Mouse (Mus musculus): ENCODE data around the gene Ccnk. TPM values are rescaled to one million over a fixed set of nuclear protein-coding genes. Genes with fewer than 3 reads are reported as not detected.

Gene Ccnk
- polyA plus RNA-seq, 1 experiment: 24.8 TPM

GRCm38 (mm10) chr12:108240401-108240890 is 61.1 kb downstream of the Ccnk start:
- no peak overlapping the region for H3K4me3 ChIP-seq (ENCODE audit: insufficient read depth, low read length)
- H3K4me1 ChIP-seq (ENCODE audit: control insufficient read depth, insufficient read depth, low read length): peaks cover 17% of the 10 kb centered on the region
- TF ChIP-seq POLR2A (IDR thresholded peaks at IDR 0.05; ENCODE audit: extremely low read depth, insufficient read depth, low read length) (no peak), CTCF (IDR thresholded peaks at IDR 0.05; ENCODE audit: extremely low read depth, insufficient read depth, low read length) (no peak)
- H3K27ac ChIP-seq (ENCODE audit: insufficient read depth, low read length): no peak overlapping the region

GRCm38 (mm10) chr12:108240953-108241588 is 61.7 kb downstream of the Ccnk start:
- no peak for TF ChIP-seq CTCF (IDR thresholded peaks at IDR 0.05; ENCODE audit: extremely low read depth, insufficient read depth, low read length)

DNA sequence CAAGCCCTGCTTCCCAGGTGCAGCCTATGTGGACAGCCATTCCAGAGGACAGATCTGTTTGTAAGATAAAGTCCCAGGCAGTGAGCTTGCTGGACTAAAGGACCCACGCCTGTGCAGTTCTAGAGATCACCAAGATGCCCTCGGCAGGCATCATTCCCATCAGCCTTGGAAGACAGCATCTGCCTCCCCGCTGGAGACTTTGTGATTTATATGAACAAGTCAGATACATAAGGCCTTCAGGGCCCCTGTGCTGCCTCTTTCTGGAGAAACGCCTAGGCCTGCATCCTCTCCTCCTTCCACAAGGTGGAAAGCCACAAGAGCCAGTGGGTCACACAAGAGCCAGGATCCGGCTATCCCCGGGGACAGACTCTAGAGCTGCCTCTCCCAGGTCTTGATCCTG is 62.2 kb downstream of the Ccnk start:
- H3K4me1 ChIP-seq (ENCODE audit: control insufficient read depth, insufficient read depth, low read length): peaks cover 13% of the 10 kb centered on the region
- no peak for TF ChIP-seq POLR2A (IDR thresholded peaks at IDR 0.05; ENCODE audit: extremely low read depth, insufficient read depth, low read length)
- no peak for TF ChIP-seq CTCF (IDR thresholded peaks at IDR 0.05; ENCODE audit: extremely low read depth, insufficient read depth, low read length)
- H3K27ac ChIP-seq (ENCODE audit: insufficient read depth, low read length): no peak overlapping the region
- H3K4me3 ChIP-seq (ENCODE audit: insufficient read depth, low read length): no peak overlapping the region

More at GRCm38 (mm10) chr12:108240953-108241588, 61.7 kb downstream of the Ccnk start:
- H3K27ac ChIP-seq (ENCODE audit: insufficient read depth, low read length): no peak overlapping the region
- no peak overlapping the region for H3K4me3 ChIP-seq (ENCODE audit: insufficient read depth, low read length)
- peaks cover 13% of the 10 kb centered on the region for H3K4me1 ChIP-seq (ENCODE audit: control insufficient read depth, insufficient read depth, low read length)

DNA sequence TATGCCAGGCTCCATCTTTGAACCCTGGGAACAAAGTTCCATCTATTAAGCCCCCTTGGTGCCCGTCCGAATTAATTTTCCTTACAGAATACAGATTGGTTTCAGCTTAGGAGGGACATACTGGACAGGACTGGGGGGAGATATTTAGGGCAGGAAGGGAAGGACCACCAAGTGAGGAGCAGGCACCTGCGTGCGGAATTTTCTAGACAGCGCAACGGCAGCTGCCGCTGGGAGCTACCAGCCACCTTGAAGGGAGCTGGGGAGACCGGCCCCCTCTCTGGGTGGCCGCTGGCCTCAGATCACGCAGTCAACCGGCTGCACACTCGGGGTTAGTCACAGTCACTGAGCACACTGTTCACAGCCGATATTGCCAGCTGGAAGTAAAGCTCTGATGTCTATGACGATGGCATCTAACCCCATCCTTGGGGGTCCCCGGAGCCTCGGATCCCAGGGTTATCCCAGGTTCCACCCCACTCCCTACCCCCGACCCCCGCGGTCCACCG is 62.9 kb downstream of the Ccnk start:
- H3K27ac ChIP-seq (ENCODE audit: insufficient read depth, low read length): no peak overlapping the region
- no peak for TF ChIP-seq CTCF (IDR thresholded peaks at IDR 0.05; ENCODE audit: extremely low read depth, insufficient read depth, low read length)
- no peak for TF ChIP-seq POLR2A (IDR thresholded peaks at IDR 0.05; ENCODE audit: extremely low read depth, insufficient read depth, low read length)
- peaks cover 13% of the 10 kb centered on the region for H3K4me1 ChIP-seq (ENCODE audit: control insufficient read depth, insufficient read depth, low read length)
- no peak overlapping the region for H3K4me3 ChIP-seq (ENCODE audit: insufficient read depth, low read length)

DNA sequence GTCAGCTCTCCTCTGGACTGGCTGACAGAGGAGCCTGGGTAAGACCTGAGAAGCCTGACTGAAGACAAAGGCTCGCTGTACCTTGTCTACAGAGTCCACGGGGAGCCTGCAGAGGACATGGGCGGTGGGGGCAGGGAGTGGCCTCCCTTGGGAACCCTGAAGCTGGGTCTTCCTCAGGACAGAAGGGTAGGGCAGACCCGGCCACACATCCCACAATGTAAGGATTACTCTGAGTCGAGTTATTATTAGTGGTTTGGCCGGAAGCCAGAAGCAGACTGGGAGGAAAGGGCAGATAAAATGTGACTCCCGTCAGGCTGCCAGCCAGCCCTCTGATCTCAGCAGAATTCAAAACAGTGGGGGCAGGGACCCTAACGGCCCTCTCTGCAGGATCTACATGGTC is 65.4 kb downstream of the Ccnk start:
- no peak overlapping the region for H3K27ac ChIP-seq (ENCODE audit: insufficient read depth, low read length)
- no peak overlapping the region for H3K4me3 ChIP-seq (ENCODE audit: insufficient read depth, low read length)
- peaks cover 8% of the 10 kb centered on the region for H3K4me1 ChIP-seq (ENCODE audit: control insufficient read depth, insufficient read depth, low read length)
- TF ChIP-seq CTCF (IDR thresholded peaks at IDR 0.05; ENCODE audit: extremely low read depth, insufficient read depth, low read length) (no peak), POLR2A (IDR thresholded peaks at IDR 0.05; ENCODE audit: extremely low read depth, insufficient read depth, low read length) (no peak)

GRCm38 (mm10) chr12:108245579-108245978 is 66.2 kb downstream of the Ccnk start:
- peaks cover 2% of the 10 kb centered on the region for H3K4me1 ChIP-seq (ENCODE audit: control insufficient read depth, insufficient read depth, low read length)
- no peak for TF ChIP-seq POLR2A (IDR thresholded peaks at IDR 0.05; ENCODE audit: extremely low read depth, insufficient read depth, low read length)
- no peak for TF ChIP-seq CTCF (IDR thresholded peaks at IDR 0.05; ENCODE audit: extremely low read depth, insufficient read depth, low read length)
- no peak overlapping the region for H3K4me3 ChIP-seq (ENCODE audit: insufficient read depth, low read length)
- no peak overlapping the region for H3K27ac ChIP-seq (ENCODE audit: insufficient read depth, low read length)

DNA sequence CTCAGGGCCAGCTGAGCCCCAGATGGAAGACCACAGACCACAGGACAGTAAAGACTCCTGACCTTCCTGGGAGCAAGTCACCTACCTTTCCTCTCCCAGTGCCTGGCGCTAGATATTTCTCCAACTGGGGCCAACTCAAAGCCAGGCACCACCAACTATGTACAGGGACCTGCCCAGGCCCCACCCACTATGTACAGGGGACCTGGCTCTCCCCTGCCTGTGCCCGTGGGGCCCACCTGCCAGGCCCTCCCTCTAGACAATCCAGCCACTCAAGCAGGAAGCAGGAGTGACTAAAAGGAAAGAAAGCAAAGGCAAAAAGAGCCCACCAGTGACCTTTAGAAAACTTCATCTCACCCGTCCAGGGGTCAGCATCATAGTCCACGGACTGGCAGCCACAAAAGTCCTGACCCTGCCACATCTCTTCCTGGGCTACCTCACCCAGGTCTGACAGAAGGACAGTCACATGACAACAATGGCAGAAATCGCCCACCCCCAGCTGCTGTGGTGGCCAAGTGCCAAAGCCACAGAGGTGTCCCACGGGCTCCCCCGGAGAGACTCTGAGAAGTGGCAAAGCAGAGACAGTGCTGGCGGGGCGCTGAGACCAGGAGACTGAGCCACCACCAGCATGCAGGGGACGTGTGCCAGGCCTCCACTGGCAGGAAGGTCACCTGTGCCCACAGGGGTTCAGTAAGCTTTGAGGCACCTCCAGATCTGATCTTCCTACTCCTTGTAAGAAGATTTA is 67.6 kb downstream of the Ccnk start:
- Histone ChIP-seq H3K4me3 (ENCODE audit: insufficient read depth, low read length) (no peak overlapping the region), H3K27ac (ENCODE audit: insufficient read depth, low read length) (no peak overlapping the region), H3K4me1 (ENCODE audit: control insufficient read depth, insufficient read depth, low read length) (no peaks in the 10 kb centered on the region; the same call in 1 of the 2 replicates)
- TF ChIP-seq CTCF (IDR thresholded peaks at IDR 0.05; ENCODE audit: extremely low read depth, insufficient read depth, low read length) (no peak), POLR2A (IDR thresholded peaks at IDR 0.05; ENCODE audit: extremely low read depth, insufficient read depth, low read length) (no peak)

GRCm38 (mm10) chr12:108249019-108249418 is 69.6 kb downstream of the Ccnk start:
- TF ChIP-seq CTCF (IDR thresholded peaks at IDR 0.05; ENCODE audit: extremely low read depth, insufficient read depth, low read length) (no peak), POLR2A (IDR thresholded peaks at IDR 0.05; ENCODE audit: extremely low read depth, insufficient read depth, low read length) (no peak)
- Histone ChIP-seq H3K27ac (ENCODE audit: insufficient read depth, low read length) (no peak overlapping the region), H3K4me1 (ENCODE audit: control insufficient read depth, insufficient read depth, low read length) (peaks cover 3% of the 10 kb centered on the region), H3K4me3 (ENCODE audit: insufficient read depth, low read length) (no peak overlapping the region)

- Histone ChIP-seq H3K4me1 (ENCODE audit: control insufficient read depth, insufficient read depth, low read length) (peaks cover 3% of the 10 kb centered on the region), H3K4me3 (ENCODE audit: insufficient read depth, low read length) (no peak overlapping the region), H3K27ac (ENCODE audit: insufficient read depth, low read length) (no peak overlapping the region)
- TF ChIP-seq POLR2A (IDR thresholded peaks at IDR 0.05; ENCODE audit: extremely low read depth, insufficient read depth, low read length): no peak
- no peak for TF ChIP-seq CTCF (IDR thresholded peaks at IDR 0.05; ENCODE audit: extremely low read depth, insufficient read depth, low read length)
Observed at GRCm38 (mm10) chr12:108249522-108249921, 70.1 kb downstream of the Ccnk start.

Measured in cortical plate, adult 2 months (tissue).